Mouse (Mus musculus) T-helper 17 cell (primary cell): ENCODE measurements around the gene Defa23.
"Not testable (repeated sequence)": the region's sequence is repeated elsewhere in the genome, so short reads cannot be mapped to it uniquely, and the experiment has no call there.

Source experiments
- in situ Hi-C, 2 experiments: fragments of 300-600 bp; cut with MboI, MseI; formaldehyde crosslinking; loops; 1 replicate in 1 of 2; 2 replicates in 1 of 2; pipeline ENCODE4 v1.15.1; 2025; ENCODE audit warnings: high pct_unique_total_duplicates in 2 of 2

Defa23 gene

DNA sequence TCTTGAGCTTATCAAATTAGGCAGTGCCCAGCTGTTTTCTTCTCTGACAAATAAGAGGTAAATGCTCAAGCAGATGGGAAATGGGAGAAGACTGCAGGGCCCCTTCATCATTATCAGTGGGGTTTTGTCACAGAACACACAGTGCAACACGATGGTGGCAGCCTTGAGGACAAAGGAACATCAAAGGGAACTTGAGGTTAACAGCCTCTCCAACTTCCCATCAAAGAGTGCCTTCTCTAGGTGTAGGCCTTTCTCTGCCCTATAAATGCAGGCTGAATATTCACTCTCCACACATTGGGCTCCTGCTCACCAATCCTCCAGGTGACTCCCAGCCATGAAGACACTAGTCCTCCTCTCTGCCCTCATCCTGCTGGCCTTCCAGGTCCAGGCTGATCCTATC is at the start of gene Defa23:
Gene Defa23 (plus strand): TSS at position 301 of the 400 bp plus-strand sequence.
- in situ Hi-C loops: not testable (repeated sequence)

DNA sequence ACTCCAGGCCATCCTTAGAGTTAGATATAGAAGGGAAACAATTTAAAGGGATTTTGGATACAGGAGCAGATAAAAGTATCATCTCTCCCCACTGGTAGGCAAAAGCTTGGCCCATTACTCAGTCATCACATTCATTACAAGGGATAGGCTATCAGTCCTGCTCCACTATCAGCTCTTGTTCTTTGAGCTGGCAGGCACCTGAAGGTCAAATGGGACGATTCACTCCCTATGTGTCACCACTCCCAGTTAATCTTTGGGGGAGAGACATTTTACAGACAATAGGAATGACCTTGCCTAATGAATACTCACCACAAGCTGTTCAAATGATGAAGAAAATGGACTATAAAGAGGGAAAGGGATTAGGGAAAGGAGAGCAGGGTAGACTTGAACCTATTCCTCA is 48.0 kb upstream of the Defa23 start:
- in situ Hi-C loops: no loop called here

DNA sequence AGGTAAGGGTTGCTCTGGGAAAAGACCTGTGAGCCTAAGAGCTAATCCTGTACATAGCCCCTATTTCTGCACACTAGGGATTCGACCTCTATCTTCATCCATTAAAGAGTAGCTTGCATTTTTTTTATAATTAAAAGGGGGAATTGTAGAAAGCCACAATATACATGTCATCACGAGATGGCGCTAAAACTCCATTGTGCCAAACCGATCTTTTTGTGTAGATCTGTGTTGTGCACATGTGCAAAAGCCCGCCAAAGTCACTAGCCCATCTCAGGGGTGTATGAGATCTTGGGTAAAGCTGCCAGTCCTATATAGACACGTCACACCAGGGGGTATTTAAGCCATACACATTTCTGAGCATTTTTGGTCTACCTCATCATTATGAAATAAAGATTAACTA is 46.3 kb upstream of the Defa23 start:
- in situ Hi-C loops: not testable (repeated sequence)

DNA sequence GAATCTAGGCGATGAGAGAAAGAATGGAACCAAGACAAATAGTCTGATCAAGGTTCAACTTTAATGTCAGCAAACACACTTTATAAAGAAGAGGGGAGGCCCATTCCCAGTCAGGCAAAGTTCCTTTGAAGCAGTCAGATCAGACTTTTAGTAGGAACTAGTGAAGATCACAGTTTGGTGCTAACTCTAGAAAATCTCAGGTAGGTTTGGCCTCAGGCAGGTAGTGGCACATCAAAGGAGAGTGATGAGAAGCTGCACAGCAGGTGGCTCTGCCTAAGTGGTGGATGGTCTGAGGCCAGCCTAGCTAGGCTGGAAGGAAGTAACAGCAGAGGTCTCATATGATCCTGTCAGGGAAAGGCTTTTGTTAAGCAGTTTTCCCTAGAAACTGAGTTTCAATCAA is 44.3 kb upstream of the Defa23 start:
- in situ Hi-C loops: loop anchor here (10.0 kb wide), 2 partner anchors 154 to 944 kb away; partner anchors contain the start of genes Defa22 (in 2 of the 2) and Fam90a1a (in 1 of the 2)

GRCm38 (mm10) chr8:21025245-21025644 is 29.6 kb upstream of the Defa23 start, which contains the start of gene Defa21:
Gene Defa21 (plus strand): TSS chr8:21025545.
- in situ Hi-C loops: not testable (repeated sequence)

DNA sequence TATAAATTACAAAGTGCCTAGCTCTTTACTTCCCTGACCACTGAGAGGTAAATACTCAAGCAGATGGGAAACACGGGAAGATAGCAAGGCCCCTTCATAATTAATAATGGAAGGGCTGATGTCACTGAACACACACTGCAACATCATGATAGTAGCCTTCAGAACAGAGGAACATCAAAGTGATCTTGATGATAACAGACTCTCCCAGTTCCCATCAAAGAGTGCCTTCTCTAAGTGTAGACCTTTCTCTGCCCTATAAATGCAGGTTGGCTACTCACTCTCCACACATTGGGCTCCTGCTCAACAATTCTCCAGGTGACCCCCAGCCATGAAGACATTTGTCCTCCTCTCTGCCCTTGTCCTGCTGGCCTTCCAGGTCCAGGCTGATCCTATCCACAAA is 9.9 kb downstream of the Defa23 start, which contains the start of gene Defa35:
Gene Defa35 (plus strand): TSS at position 301 of the 400 bp plus-strand sequence.
- in situ Hi-C loops: not testable (repeated sequence)

DNA sequence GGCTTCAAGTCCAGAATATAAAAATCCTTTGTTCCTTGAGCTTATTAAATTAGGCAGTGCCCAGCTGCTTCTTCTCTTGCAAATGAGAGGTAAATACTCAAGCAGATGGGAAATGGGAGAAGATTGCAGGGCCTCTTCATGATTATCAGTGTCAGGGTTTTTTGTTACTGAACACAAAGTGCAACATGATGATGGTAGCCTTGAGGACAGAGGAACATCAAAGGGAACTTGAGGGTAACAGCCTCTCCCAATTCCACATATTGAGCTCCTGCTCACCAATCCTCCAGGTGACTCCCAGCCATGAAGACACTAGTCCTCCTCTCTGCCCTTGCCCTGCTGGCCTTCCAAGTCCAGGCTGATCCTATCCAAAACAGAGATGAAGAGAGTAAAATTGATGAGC is 29.3 kb downstream of the Defa23 start, which contains the start of gene Defa25:
Gene Defa25 (plus strand): TSS at position 301 of the 400 bp plus-strand sequence.
- in situ Hi-C loops: loop anchor here (5.0 kb wide), 2 partner anchors 228 to 498 kb away; partner anchors contain the start of gene Defa28 (in 2 of the 2)

DNA sequence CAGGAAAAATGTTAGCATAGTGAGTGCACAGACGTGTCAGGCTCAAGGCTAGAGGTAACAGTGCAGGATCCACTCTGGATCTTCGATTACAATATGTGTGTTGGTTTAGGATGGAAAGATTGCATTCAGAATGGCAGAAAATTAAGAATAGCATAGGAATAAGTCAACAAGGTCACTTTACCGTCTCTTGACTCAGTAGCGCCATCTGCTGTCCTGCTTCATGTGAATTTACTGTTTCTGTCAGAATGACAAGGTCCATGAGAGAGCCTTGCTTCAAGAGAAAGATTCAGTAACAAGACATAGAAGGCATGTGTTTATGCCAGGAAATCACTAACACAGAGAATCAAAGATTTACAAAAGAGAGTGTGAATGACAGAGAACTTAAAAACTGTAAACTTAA is 38.3 kb downstream of the Defa23 start:
- in situ Hi-C loops: no loop called here

- in situ Hi-C loops: not testable (repeated sequence)
Measured at GRCm38 (mm10) chr8:21095950-21096349, 41.1 kb downstream of the Defa23 start, which contains the start of gene Gm14851. Gene Gm14851 (minus strand): TSS chr8:21096050.
